Mouse (Mus musculus): ENCODE measurements at regions not wholly inside any gene's neighbourhood (a gene's known extent, or its start where the extent isn't known, plus 50 kb on each side); places are given as distances from the start of the nearest gene placed in this dataset.

- no peak for DNase-seq
- intact Hi-C loops (cut with DNase I), result no loop called here
Measured at GRCm38 (mm10) chr12:107814926-107815325, 188.5 kb downstream of the Bcl11b start.

GRCm38 (mm10) chr12:107823768-107824394 is 179.5 kb downstream of the Bcl11b start:
- intact Hi-C loops (cut with DNase I), result no loop called here
- no peak for DNase-seq

GRCm38 (mm10) chr12:107825921-107826320 is 177.5 kb downstream of the Bcl11b start:
- intact Hi-C loops (cut with DNase I), result no loop called here

GRCm38 (mm10) chr12:107831400-107832128 is 171.8 kb downstream of the Bcl11b start:
- intact Hi-C loops (cut with DNase I), result no loop called here
- no peak for DNase-seq

More at GRCm38 (mm10) chr12:107825921-107826320, 177.5 kb downstream of the Bcl11b start:
- no peak for DNase-seq

DNA sequence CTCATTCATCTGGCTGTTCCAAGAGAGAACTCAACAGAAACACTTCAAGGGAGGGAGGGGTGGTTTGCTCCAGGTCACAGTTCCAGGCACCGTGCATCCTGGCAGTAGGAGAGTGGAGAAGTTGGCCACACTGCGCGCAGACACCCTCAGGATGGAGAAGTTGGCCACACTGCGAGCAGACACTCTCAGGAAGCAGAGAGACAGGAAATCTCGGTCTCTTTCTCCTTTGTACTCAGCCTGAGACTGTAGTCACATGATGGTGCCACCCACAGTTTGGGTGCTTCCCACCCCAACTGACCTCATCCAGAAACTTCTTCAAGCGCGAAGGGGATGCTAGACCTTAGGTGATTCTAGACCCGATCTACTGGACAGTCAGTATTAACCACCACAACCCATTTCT is 170.4 kb downstream of the Bcl11b start:
- intact Hi-C loops (cut with DNase I), result no loop called here

GRCm38 (mm10) chr12:107834512-107834911 is 168.9 kb downstream of the Bcl11b start:
- DNase-seq, result no peak
- intact Hi-C loops (cut with DNase I), result no loop called here

More for the DNA sequence above, 170.4 kb downstream of the Bcl11b start:
- no peak for DNase-seq

- DNase-seq, result no peak
- intact Hi-C loops (cut with DNase I), result no loop called here
Measured at GRCm38 (mm10) chr12:107837741-107838140, 165.7 kb downstream of the Bcl11b start.

DNA sequence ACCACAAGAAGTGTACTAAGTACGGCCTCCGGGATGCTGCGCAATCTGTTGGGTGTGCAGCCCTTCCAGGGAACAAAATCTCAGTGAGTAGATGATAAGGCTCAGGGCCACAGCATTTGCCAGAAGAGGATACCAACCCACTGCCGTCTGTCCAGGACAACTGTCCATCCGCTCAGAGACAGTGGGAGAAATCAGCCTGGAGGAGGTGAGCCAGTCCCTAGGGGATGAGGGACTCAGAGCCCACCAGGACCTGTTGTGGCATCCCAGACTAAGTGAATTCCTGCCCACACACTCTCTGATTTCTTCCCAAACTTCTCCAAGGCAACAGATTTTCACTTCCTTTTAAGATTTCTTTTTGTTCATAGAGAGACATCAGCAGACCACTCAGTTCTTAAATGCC is 158.8 kb downstream of the Bcl11b start:
- intact Hi-C loops (cut with DNase I), result no loop called here
- no peak for DNase-seq

DNA sequence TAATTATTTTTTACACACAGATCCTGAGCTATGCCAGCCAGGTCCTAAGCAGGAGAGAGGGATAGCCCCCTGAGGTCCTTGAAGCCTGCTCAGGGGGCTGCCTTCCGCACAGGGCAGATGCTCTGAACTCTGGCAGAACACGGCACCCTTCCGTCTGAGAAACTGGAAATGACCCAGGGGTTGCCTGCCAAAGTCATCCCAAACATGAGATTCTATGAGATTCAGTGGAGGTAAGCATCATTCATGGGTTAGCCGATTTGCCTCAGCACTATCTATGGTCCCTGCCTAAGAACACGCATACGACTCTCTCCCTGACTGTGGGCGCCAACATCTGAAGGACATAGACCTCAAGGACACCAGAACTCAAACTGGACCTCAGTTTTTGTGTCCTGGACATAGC is 152.8 kb downstream of the Bcl11b start:
- no peak for DNase-seq
- intact Hi-C loops (cut with DNase I), result no loop called here

GRCm38 (mm10) chr12:107852921-107853320 is 150.5 kb downstream of the Bcl11b start:
- intact Hi-C loops (cut with DNase I), result no loop called here
- no peak for DNase-seq

DNA sequence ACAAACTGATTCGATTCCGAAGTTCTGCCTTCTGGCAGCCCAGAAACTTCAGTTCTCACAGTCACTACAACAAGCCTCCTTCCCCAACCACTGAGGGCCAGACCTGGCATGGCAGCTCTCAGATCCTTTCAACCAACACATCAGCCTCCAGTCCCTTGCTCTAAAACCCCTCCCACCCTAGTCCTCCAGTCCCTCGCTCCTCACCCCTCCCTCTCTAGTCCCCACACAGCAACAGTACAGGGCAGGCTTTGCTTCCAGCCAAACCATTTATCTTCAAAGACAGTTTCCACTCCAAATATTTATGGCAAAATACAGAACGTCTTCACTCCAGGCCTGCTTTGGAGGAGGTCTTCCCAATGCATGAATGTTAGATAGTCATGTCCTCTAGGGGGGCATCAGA is 147.9 kb downstream of the Bcl11b start:
- intact Hi-C loops (cut with DNase I), result no loop called here
- DNase-seq, result no peak

GRCm38 (mm10) chr12:107856421-107857043 is 146.9 kb downstream of the Bcl11b start:
- intact Hi-C loops (cut with DNase I), result no loop called here
- no peak for DNase-seq

DNA sequence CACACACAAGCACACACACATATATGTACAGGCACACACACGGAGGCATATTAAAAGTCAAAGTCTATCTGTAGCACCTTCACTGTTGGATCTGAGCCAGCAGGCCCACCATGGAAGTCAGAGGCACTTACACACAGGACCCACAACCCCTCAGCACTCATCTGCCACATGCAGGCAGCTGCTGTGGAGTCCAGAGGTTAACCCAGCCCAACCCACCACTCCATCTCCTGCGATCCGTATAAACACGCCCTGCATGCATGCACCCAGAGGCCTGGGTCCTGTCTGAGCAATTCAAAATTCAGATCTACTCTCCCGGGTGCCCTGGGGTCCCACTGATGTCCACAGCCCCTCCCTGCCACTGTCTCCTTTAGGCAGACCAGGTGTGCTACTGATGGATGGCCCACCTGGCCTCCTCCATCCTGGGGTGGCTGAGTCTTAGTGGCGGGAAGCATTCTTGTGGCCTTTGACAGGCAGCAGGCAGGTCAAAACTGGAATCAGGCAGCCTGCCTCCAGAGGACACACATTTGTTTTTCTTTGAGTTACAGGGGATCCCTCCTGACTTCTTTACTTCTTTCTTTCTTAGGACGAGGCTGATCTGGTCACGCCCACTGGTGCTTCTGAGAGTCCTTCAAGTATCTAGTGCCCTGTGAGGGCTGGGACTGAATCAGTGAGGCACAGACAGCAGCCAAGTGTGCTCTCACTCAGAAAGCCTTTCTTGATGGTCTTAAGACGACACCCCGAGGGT is 144.7 kb downstream of the Bcl11b start:
- DNase-seq, result no peak
- intact Hi-C loops (cut with DNase I), result no loop called here

DNA sequence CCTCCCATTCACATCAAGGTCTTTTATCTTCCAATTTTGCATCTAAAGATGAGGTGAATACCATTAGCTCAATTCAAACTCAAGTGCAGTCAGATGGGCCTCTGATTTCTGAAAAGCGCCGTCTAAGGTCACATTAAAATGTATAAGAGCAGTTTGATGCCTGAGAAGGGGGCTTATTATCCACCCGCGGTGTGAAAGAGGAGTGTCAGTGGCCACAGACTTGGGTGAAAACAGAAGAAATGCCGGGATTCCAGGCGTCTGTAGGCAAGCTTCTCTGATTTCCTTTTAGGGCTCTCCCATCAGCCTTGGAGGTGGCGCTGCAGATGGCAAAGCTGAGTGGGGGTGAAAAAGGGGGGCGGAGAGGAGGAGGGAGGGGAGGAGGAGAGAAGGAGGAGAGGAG is 143.7 kb downstream of the Bcl11b start:
- DNase-seq, result no peak

DNA sequence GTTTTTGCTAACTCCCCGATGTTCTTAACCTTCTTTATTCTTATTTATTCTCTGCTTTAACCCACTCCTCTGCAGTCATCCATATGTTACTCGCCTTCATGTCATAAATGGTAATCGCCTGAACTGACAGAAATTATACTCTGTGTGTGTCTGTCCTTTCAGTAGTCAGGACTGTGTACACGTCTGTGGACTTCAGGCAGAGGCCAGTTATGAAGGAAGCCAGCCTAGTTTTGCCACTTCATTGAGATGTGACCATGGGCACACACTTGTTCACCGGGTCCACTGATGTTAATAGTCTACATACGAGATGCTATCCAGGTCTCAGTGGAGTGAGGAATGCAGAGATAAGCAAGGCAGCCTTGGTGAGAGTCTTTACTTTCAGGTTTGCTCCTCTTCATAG is 143.0 kb downstream of the Bcl11b start:
- DNase-seq, result no peak
- intact Hi-C loops (cut with DNase I), result no loop called here

More for the DNA sequence above, 143.7 kb downstream of the Bcl11b start:
- intact Hi-C loops (cut with DNase I), result no loop called here
